Mouse (Mus musculus) Patski (cell line): Measurements from ENCODE around the gene Ddt. TPM values are rescaled to one million over a fixed set of nuclear protein-coding genes. Genes with fewer than 3 reads are reported as not detected.

Source experiments
- ATAC-seq: fragments of 100-300 bp; one replicate; pipeline ENCODE4 v1.8.0; 2021
- CTCF ChIA-PET: fragments of 350-600 bp; sonication (Branson Sonifier 250); formaldehyde crosslinking; loops from one replicate; lab custom pipeline; 2022; ENCODE audit warnings: inconsistent platforms; lab: Charles Lee
- POLR2A ChIA-PET: fragments of 350-600 bp; sonication (Branson Sonifier 250); formaldehyde crosslinking; loops from one replicate; lab custom pipeline; 2022; ENCODE audit warnings: antibody characterized with exemption, inconsistent platforms; lab: Charles Lee
- DNase-seq: peaks from one replicate; pipeline ENCODE4 v3.0.0-alpha.2; 2011; ENCODE audit warnings: low read depth, low spot score
- H3K27me3 ChIP-seq: fragments of 371-371 bp; one replicate; pipeline ENCODE4 v1.5.1; 2021
- CTCF ChIP-seq: fragments of 100-300 bp; IDR thresholded peaks from one replicate; pipeline ENCODE4 v1.5.1; 2021
- in situ Hi-C: fragments of 300-500 bp; cut with MboI; formaldehyde crosslinking; loops from 3 replicates; pipeline ENCODE4 v1.11.1; 2018; ENCODE audit warnings: low pct_unique_long_range_greater_than_20kb, mixed read lengths
- polyA plus RNA-seq: library from polyadenylated mRNA; unstranded; gene quantifications from one replicate; pipeline ENCODE4 v1.2.3, GENCODE M21; 2021

Ddt gene
- polyA plus RNA-seq, 1 experiment from 2014 or later: 128 TPM

- ChIA-PET POLR2A (no interaction called here), CTCF (interaction anchor here (0.6 to 3.3 kb wide), 12 partner anchors 9 to 114 kb away, joined by 3 to 13 read pairs (median 6); no protein-coding TSS in a partner anchor)
- ATAC-seq (no peak), DNase-seq (no peak)
- in situ Hi-C loops: loop anchor here (5.0 kb wide), 2 partner anchors 114 to 209 kb away; partner anchors contain the start of gene Gm5134
- H3K27me3 ChIP-seq: no peaks in the 10 kb centered on the region
- TF ChIP-seq CTCF: no peak
Measured at GRCm38 (mm10) chr10:75743369-75743768, 29.8 kb downstream of the Ddt start.

DNA sequence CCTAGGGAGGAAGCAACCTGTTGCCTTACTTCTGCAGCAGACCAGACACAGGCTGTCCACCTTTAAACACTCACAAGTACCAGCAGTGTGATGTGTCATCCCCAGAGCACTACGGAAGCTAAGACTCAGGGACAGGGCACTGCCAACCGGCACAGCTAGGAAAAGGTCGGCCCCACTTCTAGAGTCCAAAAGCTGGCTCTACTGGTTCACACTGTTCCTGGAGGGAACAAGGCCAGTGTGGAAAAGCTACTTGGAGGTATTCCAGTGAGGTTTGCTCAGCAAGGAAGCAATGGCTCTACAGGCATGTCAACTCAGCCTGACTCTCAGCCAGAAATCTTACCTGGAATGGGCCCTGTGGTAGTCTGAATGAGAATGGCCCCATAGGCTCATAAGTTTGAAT is 32.3 kb downstream of the Ddt start:
- TF ChIP-seq CTCF: no peak
- POLR2A ChIA-PET: no interaction called here
- CTCF ChIA-PET: interaction anchor here (1.2 to 3.7 kb wide), 5 partner anchors 20 to 211 kb away, joined by 3 to 13 read pairs (median 5); no protein-coding TSS in a partner anchor
- no peak for DNase-seq
- no peak for ATAC-seq
- in situ Hi-C loops: loop anchor here (5.0 kb wide), 2 partner anchors 116 to 211 kb away; partner anchors contain the start of gene Gm5134
- H3K27me3 ChIP-seq: no peaks in the 10 kb centered on the region

GRCm38 (mm10) chr10:75725449-75725848 is 47.8 kb downstream of the Ddt start:
- CTCF ChIA-PET: interaction anchor here (1.1 to 1.3 kb wide), 3 partner anchors 10 to 30 kb away, joined by 3 to 4 read pairs (median 4); no protein-coding TSS in a partner anchor
- DNase-seq (no peak), ATAC-seq (no peak)
- no peaks in the 10 kb centered on the region for H3K27me3 ChIP-seq
- TF ChIP-seq CTCF: no peak
- POLR2A ChIA-PET: interaction anchor here (0.6 kb wide), 1 partner anchor 22 kb away, joined by 5 read pairs; no protein-coding TSS in a partner anchor
- in situ Hi-C loops: no loop called here

Other genes with a start within 250 kb of the Ddt start
- gene Lrrc75b, start 213.1 kb downstream of the Ddt start, polyA plus RNA-seq: 2.0 TPM
- 2.1 TPM for gene Ggt1, start 211.8 kb downstream of the Ddt start, polyA plus RNA-seq
- not detected for gene Ggt5, start 184.1 kb downstream of the Ddt start, polyA plus RNA-seq
- gene Susd2, start 129.4 kb downstream of the Ddt start, polyA plus RNA-seq: 0.15 TPM
- 40.7 TPM for gene Cabin1, start 9.1 kb downstream of the Ddt start, polyA plus RNA-seq
- gene Gm20441, start 7.5 kb upstream of the Ddt start, polyA plus RNA-seq: not detected
- gene Gstt3, start 8.0 kb upstream of the Ddt start, polyA plus RNA-seq: 0.03 TPM
- 0.45 TPM for gene Gstt1, start 25.2 kb upstream of the Ddt start, polyA plus RNA-seq
- gene Gstt4, start 49.1 kb upstream of the Ddt start, polyA plus RNA-seq: not detected
- gene Gstt2, start 64.0 kb upstream of the Ddt start, polyA plus RNA-seq: 0.35 TPM
- gene Mif, start 86.8 kb upstream of the Ddt start, polyA plus RNA-seq: 592 TPM
- 1.1 TPM for gene Derl3, start 120.0 kb upstream of the Ddt start, polyA plus RNA-seq
- gene Smarcb1, start 148.2 kb upstream of the Ddt start, polyA plus RNA-seq: 107 TPM
- 362 TPM for gene Chchd10, start 159.7 kb upstream of the Ddt start, polyA plus RNA-seq
- 67.8 TPM for gene Mmp11, start 163.1 kb upstream of the Ddt start, polyA plus RNA-seq
- 0.05 TPM for gene Gm867, start 167.3 kb upstream of the Ddt start, polyA plus RNA-seq
- not detected for gene Vpreb3, start 169.6 kb upstream of the Ddt start, polyA plus RNA-seq
- gene Gm5134, start 181.1 kb upstream of the Ddt start, polyA plus RNA-seq: not detected